Mouse (Mus musculus): Measurements from ENCODE around the gene Dennd5b.
"Not testable (repeated sequence)": the region's sequence is repeated elsewhere in the genome, so short reads cannot be mapped to it uniquely, and the experiment has no call there.

Gene Dennd5b

GRCm38 (mm10) chr6:149101076-149101942 lies at the start of gene Dennd5b:
TSS of gene Dennd5b (minus strand) at chr6:149101680.
- DNase-seq (ENCODE audit: low read depth), result no peak

GRCm38 (mm10) chr6:149148436-149149229 lies 47.2 kb upstream of the Dennd5b start:
- DNase-seq (ENCODE audit: low read depth), result no peak

- no peak for DNase-seq (ENCODE audit: low read depth)
These were observed 43.7 kb upstream of the Dennd5b start for GRCm38 (mm10) chr6:149145143-149145542.

DNA sequence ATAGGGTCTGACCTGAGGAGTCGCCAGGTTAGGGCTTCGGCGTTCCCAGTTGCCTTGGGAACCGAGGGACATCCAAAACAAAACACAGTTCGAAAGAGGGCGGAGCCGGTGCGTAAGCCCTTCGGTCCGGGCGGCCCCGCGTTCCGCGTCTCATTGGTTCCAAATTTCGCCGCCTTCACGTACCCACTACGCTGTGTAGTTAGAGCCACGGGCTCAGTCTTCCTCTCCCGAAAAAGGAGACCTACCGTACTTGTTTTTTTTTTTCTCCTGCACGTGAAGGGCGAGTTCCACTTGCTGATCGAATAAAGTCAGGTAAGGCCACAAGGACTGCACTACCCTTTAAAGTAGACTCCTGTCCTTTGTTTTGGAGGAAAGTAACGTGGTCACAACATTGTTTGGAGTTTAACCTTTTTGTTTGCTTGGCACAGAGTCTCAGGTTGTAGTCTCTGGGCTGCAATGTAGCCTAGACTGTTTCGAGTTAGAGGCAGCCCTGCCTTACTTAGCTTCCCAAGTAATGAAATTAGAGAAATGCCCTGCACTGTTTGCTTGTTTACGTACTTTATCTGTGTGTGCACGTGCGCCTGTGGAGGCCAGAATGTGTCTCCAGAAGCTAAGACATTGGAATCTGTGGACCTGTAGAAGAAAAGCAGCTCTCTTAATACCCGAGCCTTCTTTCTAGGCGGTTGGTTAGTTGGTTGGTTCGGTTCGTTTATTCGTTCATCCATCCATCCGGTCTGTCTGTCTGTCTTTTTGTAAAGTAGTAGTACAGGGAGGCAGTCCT lies 40.1 kb upstream of the Dennd5b start:
- DNase-seq (ENCODE audit: low read depth), result peak; percentile 90

- no peak for DNase-seq (ENCODE audit: low read depth)
These were observed 38.0 kb upstream of the Dennd5b start, which contains the start of gene Etfbkmt for GRCm38 (mm10) chr6:149139471-149139870. TSS of gene Etfbkmt (plus strand) at chr6:149139849.

DNA sequence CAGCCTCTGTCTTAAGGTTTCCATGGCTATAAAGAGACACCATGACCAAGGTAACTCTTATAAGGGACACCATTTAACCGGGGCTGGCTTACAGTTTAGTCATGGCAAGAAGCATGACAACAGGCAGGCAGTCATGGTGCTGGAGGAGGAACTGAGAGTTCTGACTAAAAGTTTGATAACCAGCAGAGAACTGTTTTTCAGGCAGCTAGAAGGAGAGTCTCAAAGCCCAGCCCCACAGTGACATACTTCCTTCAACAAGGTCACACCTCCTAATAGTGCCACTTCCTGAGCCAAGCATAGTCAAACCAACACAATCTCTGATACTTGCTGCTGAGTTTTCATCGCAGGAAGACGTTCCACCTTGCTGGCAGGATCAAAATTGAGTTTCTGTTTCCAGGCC lies 37.5 kb upstream of the Dennd5b start:
- no peak for DNase-seq (ENCODE audit: low read depth)

DNA sequence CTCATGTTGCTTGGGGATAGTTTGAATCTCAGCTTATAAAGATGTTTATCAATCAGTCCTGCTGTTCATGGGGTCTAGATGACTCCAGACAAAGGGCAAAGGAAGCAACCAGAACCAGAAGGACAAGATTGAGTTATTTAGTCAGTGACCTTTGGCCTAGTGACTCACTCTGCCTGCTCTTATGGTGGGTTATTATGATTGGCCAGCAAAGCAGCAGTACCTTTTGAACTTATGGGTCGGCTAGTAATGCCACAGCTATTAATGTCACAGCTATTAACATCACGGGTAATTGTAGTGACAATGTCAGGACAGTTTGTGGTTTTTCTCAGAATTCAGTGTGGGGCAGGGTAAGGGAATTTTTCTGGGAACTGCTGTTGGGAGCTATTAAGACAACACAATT lies 36.5 kb upstream of the Dennd5b start:
- no peak for DNase-seq (ENCODE audit: low read depth)

DNA sequence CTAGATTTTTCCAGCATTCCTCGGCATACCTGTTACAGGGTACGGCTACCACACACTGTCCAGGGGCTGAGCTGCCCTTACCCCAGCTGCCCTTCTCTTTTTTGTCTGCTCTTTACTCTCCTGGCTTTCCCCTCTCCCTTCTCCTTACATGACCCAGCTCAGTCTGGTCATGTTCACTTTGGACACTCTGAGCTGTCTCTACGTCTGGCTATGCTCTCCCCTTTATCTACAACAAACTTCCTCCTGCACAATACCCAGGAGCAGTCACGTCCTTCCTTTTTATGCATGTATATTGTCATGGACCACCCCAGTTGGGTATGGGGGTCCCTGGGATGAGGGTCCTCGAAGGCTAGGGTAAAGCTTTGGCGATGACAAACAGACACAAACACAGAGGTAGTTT lies 34.2 kb upstream of the Dennd5b start:
- no peak for DNase-seq (ENCODE audit: low read depth)

- no peak for DNase-seq (ENCODE audit: low read depth)
These were observed 33.1 kb upstream of the Dennd5b start for GRCm38 (mm10) chr6:149134391-149135150.

DNA sequence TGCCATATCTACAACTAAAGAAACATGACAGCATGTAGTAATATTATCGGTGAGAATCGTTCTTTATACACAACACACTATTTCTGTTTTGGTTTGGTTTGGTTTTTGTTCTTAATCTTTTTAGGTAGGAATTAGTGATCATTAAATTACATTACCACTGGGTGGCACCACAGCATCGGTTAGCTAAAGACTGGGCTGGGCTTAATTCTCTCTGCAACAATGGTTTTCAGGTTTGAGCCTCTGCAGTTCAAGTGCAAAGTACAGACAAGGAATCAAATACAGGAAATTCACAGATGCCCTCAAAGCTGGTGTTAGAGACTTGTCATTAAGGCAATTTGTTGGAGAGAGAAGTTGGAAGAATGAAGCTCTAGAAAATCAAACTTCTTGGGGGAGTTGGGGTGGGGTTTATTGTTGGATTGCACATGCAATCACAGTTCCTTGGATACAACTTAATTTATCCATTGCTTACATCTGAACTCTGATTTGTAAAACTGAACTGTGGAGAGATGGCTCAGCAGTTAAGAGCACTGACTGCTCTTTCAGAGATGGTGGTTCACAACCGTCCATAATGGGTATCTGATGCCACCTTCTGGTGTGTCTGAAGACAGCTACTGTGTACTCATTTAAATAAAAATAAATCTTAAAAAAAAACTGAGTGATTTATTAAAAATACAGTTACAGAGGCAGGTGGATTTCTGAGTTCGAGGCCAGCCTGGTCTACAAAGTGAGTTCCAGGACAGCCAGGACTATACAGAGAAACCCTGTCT lies 31.0 kb upstream of the Dennd5b start:
- DNase-seq (ENCODE audit: low read depth), result peak; percentile 67

- DNase-seq (ENCODE audit: low read depth), result no peak
These were observed 29.6 kb upstream of the Dennd5b start for GRCm38 (mm10) chr6:149131111-149131510.

GRCm38 (mm10) chr6:149129870-149130269 lies 28.4 kb upstream of the Dennd5b start, which contains the start of gene Gm10203:
TSS of gene Gm10203 (plus strand) at chr6:149130170.
- not testable (repeated sequence) for DNase-seq (ENCODE audit: low read depth)

DNA sequence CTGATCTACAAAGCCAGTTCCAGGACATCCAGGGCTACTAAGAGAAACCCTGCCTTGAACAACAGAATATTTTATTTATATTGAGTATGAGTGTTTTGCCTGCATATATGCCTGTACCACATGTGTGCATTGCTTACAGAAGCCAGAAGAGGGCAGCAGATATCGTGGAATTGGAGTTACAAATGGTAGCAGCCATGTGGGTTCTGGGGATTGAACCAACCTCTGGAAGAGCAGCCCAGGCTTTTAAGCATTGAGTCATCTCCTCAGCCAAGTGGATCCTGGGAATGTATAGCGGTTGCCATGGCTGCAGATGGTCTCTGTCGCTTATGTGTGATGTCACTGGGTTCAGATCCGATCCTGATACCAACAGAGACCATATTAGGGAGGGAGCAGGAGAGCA lies 25.2 kb upstream of the Dennd5b start:
- no peak for DNase-seq (ENCODE audit: low read depth)

GRCm38 (mm10) chr6:149123042-149123441 lies 21.6 kb upstream of the Dennd5b start:
- no peak for DNase-seq (ENCODE audit: low read depth)

GRCm38 (mm10) chr6:149119853-149120252 lies 18.4 kb upstream of the Dennd5b start:
- DNase-seq (ENCODE audit: low read depth), result no peak

GRCm38 (mm10) chr6:149118935-149119334 lies 17.5 kb upstream of the Dennd5b start:
- no peak for DNase-seq (ENCODE audit: low read depth)

DNA sequence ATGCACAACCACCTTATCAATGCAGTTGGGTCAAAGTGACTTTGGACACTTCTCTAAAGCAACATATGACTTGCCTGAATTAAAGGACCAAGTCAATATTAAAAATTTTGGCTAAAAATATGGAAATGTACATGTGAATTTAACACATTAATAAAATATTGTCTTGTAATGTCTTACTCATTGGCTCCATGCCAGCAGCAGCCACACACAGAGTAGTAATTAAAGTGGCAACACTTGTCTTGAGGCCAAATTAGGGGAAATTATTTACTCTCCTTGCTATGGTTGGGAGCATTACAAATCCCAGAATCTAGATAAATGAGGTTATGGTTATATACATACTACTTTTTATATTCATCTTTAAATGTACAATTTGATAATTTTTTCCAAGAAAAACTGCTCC lies 15.5 kb upstream of the Dennd5b start:
- no peak for DNase-seq (ENCODE audit: low read depth)

- no peak for DNase-seq (ENCODE audit: low read depth)
These were observed 7.4 kb upstream of the Dennd5b start for GRCm38 (mm10) chr6:149108909-149109308.

- no peak for DNase-seq (ENCODE audit: low read depth)
These were observed 6.1 kb upstream of the Dennd5b start for GRCm38 (mm10) chr6:149107615-149108014.

GRCm38 (mm10) chr6:149103451-149103850 lies 2.0 kb upstream of the Dennd5b start:
- DNase-seq (ENCODE audit: low read depth), result no peak

GRCm38 (mm10) chr6:149101943-149102243 lies 413 bp upstream of the Dennd5b start:
- DNase-seq (ENCODE audit: low read depth), result no peak
